Mouse (Mus musculus): ENCODE results near the gene Ms4a4d.

DNA sequence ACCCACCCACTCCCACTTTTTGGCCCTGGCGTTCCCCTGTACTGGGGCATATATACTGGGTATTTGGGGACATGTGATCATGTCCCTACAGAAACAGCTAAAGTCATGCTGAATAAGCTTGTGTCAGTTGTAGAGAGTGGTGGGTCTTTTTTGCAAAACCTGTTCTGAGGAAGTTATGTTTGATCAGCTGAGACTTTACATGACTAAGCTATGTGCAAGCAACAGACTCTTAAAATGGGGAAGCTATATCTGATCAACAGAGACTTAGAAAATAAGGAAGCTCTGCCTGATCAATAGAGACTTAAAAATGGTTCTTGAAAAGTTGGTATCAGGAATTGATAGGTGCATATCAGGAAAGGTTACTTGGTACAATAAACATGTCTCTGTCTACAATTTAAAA is 3.2 kb upstream of the Ms4a4d start:
- no peak for TF ChIP-seq TAL1 (IDR thresholded peaks at IDR 0.05; ENCODE audit: low read length)
- no peak for TF ChIP-seq GATA1 (IDR thresholded peaks at IDR 0.05; ENCODE audit: low read length)

All from erythroblast, embryonic 14.5 days (primary cell).